Mouse (Mus musculus) CH12.LX (cell line): ENCODE results near the gene Pop7. TPM values are rescaled to one million over a fixed set of nuclear protein-coding genes. Genes with fewer than 3 reads are reported as not detected.

Experiments
- DNase-seq: peaks from one replicate; pipeline ENCODE4 v3.0.0-alpha.2; 2013; ENCODE audit errors: extremely low read depth
- H3K27ac ChIP-seq: 2 replicates; pipeline ENCODE4 v1.5.1; 2012; ENCODE audit warnings: low read depth, mild to moderate bottlenecking, control low read depth, moderate library complexity; ENCODE audit not compliant: insufficient read depth
- H3K27me3 ChIP-seq: replicated peaks from 2 replicates; pipeline ENCODE3; 2012; ENCODE audit warnings: inconsistent platforms
- H3K36me3 ChIP-seq, 2 experiments: replicated peaks in 1 of 2; 2 replicates each; pipeline versions ENCODE3 to v1.6.1; 2012; ENCODE audit warnings: inconsistent platforms in 1 of 2, low read length in 1 of 2, mild to moderate bottlenecking in 1 of 2, mixed read lengths in 1 of 2, moderate library complexity in 1 of 2; ENCODE audit not compliant: control insufficient read depth in 1 of 2, insufficient read depth in 1 of 2
- H3K4me1 ChIP-seq, 2 experiments: 2 replicates each; pipeline ENCODE4 v1.6.1; 2012; ENCODE audit warnings: inconsistent platforms in 1 of 2, moderate library complexity in 1 of 2; ENCODE audit not compliant: insufficient read depth in 2 of 2, control insufficient read depth in 1 of 2
- H3K4me2 ChIP-seq: 2 replicates; pipeline ENCODE4 v1.6.1; 2012; ENCODE audit warnings: low read depth, mild to moderate bottlenecking, control low read depth; ENCODE audit not compliant: poor library complexity, insufficient read depth, severe bottlenecking
- H3K4me3 ChIP-seq, 3 experiments: fragments of 150-350 bp in 1 of 3; sonication (generic) in 1 of 3; replicated peaks in 1 of 3; 2 replicates each; pipeline versions ENCODE3 to v1.5.1; 2011 to 2012; ENCODE audit warnings: low read depth in 2 of 3, low read length in 2 of 3, mild to moderate bottlenecking in 2 of 3, moderate library complexity in 2 of 3, control low read depth in 1 of 3, improper control_type of control experiment in 1 of 3, inconsistent platforms in 1 of 3, mixed read lengths in 1 of 3; ENCODE audit not compliant: poor library complexity in 1 of 3
- H3K79me2 ChIP-seq: replicated peaks from 2 replicates; pipeline ENCODE4 v1.6.1; 2012; ENCODE audit warnings: mild to moderate bottlenecking, moderate library complexity; ENCODE audit not compliant: control insufficient read depth, poor library complexity, insufficient read depth, severe bottlenecking; ENCODE audit errors: extremely low read depth
- H3K9ac ChIP-seq: 2 replicates; pipeline ENCODE4 v1.6.1; 2012; ENCODE audit warnings: low read depth, mild to moderate bottlenecking, control low read depth, moderate library complexity; ENCODE audit not compliant: insufficient read depth
- H3K9me3 ChIP-seq: replicated peaks from 2 replicates; pipeline ENCODE3; 2012; ENCODE audit warnings: low read length, inconsistent platforms, mixed read lengths
- BHLHE40 ChIP-seq: IDR thresholded peaks from 2 replicates; pipeline ENCODE4 v1.6.1; 2011; ENCODE audit warnings: mild to moderate bottlenecking, low read depth, low read length, improper control_type of control experiment
- CTCF ChIP-seq, 2 experiments: IDR thresholded peaks in 1 of 2; conservative IDR thresholded peaks in 1 of 2; 2 replicates each; pipeline ENCODE4 v1.5.1; 2011 to 2012; ENCODE audit warnings: low read depth in 2 of 2, low read length in 2 of 2, improper control_type of control experiment in 1 of 2, inconsistent platforms in 1 of 2, mild to moderate bottlenecking in 1 of 2, moderate library complexity in 1 of 2
- GABPA ChIP-seq: IDR thresholded peaks from 2 replicates; pipeline ENCODE4 v1.6.1; 2012; ENCODE audit warnings: low read depth, low read length, improper control_type of control experiment, inconsistent platforms; ENCODE audit not compliant: insufficient replicate concordance
- HCFC1 ChIP-seq: IDR thresholded peaks from 2 replicates; pipeline ENCODE4 v1.6.1; 2012; ENCODE audit warnings: low read depth, mild to moderate bottlenecking, inconsistent platforms, low read length, improper control_type of control experiment
- JUN ChIP-seq: IDR thresholded peaks from 2 replicates; pipeline ENCODE4 v1.6.1; 2011; ENCODE audit warnings: low read depth, mild to moderate bottlenecking, low read length, improper control_type of control experiment, moderate library complexity; ENCODE audit not compliant: insufficient read depth
- JUND ChIP-seq: conservative IDR thresholded peaks from 2 replicates; pipeline ENCODE4 v1.6.1; 2011; ENCODE audit warnings: low read depth, low read length, improper control_type of control experiment
- KAT2A ChIP-seq: IDR thresholded peaks from 2 replicates; pipeline ENCODE4 v1.6.1; 2012; ENCODE audit warnings: low read length, improper control_type of control experiment, inconsistent platforms; ENCODE audit not compliant: insufficient replicate concordance
- MAFK ChIP-seq: IDR thresholded peaks from 2 replicates; pipeline ENCODE4 v1.6.1; 2011; ENCODE audit warnings: low read length, improper control_type of control experiment; ENCODE audit not compliant: insufficient replicate concordance
- MAZ ChIP-seq: IDR thresholded peaks from 2 replicates; pipeline ENCODE4 v1.6.1; 2012; ENCODE audit warnings: low read depth, mild to moderate bottlenecking, inconsistent platforms, low read length, improper control_type of control experiment, moderate library complexity
- MYC ChIP-seq: IDR thresholded peaks from 2 replicates; pipeline ENCODE4 v1.6.1; 2011; ENCODE audit warnings: low read depth, mild to moderate bottlenecking, improper control_type of control experiment, low read length
- NRF1 ChIP-seq: IDR thresholded peaks from 2 replicates; pipeline ENCODE4 v1.6.1; 2014; ENCODE audit warnings: low read depth, mild to moderate bottlenecking, inconsistent platforms, low read length, improper control_type of control experiment, moderate library complexity
- PAX5 ChIP-seq: IDR thresholded peaks from 2 replicates; pipeline ENCODE4 v1.6.1; 2012; ENCODE audit warnings: low read length, inconsistent platforms, mixed read lengths
- POLR2A ChIP-seq: IDR thresholded peaks from 2 replicates; pipeline ENCODE4 v1.6.1; 2011; ENCODE audit warnings: low read depth, mild to moderate bottlenecking, improper control_type of control experiment, low read length
- RAD21 ChIP-seq: IDR thresholded peaks from 2 replicates; pipeline ENCODE4 v1.6.1; 2011; ENCODE audit warnings: low read depth, mild to moderate bottlenecking, low read length, improper control_type of control experiment, moderate library complexity
- RCOR1 ChIP-seq: conservative IDR thresholded peaks from 2 replicates; pipeline ENCODE4 v1.6.1; 2012; ENCODE audit warnings: low read depth, mild to moderate bottlenecking, inconsistent platforms, low read length, improper control_type of control experiment
- UBTF ChIP-seq: IDR thresholded peaks from 2 replicates; pipeline ENCODE4 v1.6.1; 2012; ENCODE audit warnings: low read depth, mild to moderate bottlenecking, inconsistent platforms, low read length, improper control_type of control experiment, moderate library complexity
- USF1 ChIP-seq: IDR thresholded peaks from 2 replicates; pipeline ENCODE4 v1.6.1; 2014; ENCODE audit warnings: low read depth, mild to moderate bottlenecking, inconsistent platforms, low read length, improper control_type of control experiment
- USF2 ChIP-seq: conservative IDR thresholded peaks from 2 replicates; pipeline ENCODE4 v1.6.1; 2011; ENCODE audit warnings: low read depth, low read length, improper control_type of control experiment
- ZC3H11A ChIP-seq: IDR thresholded peaks from 2 replicates; pipeline ENCODE4 v1.6.1; 2012; ENCODE audit warnings: low read depth, mild to moderate bottlenecking, inconsistent platforms, low read length, improper control_type of control experiment
- ZNF384 ChIP-seq: IDR thresholded peaks from 2 replicates; pipeline ENCODE4 v1.6.1; 2012; ENCODE audit warnings: low read depth, low read length, improper control_type of control experiment, inconsistent platforms
- dilution Hi-C: fragments of 300-500 bp; cut with MboI; formaldehyde crosslinking; loops from 2 replicates; pipeline ENCODE4 v1.14.3; 2020; ENCODE audit warnings: low sequenced_read_pairs; ENCODE audit not compliant: extremely low pct_unique_long_range_greater_than_20kb, extremely low pct_ligation_motif_present
- in situ Hi-C: fragments of 300-500 bp; cut with MboI; formaldehyde crosslinking; loops from 3 replicates; pipeline ENCODE4 v1.14.3; 2019; ENCODE audit warnings: low sequenced_read_pairs, low pct_ligation_motif_present, low pct_unique_long_range_greater_than_20kb, mixed read lengths
- polyA plus RNA-seq: library from polyadenylated mRNA; unstranded; fragments of >175 nt; gene quantifications from 2 replicates; pipeline ENCODE4 v1.2.1, GENCODE M21; 2012; ENCODE audit warnings: low read depth; ENCODE audit not compliant: insufficient read length
- total RNA-seq, 2 experiments: library from RNA; depleted of rRNA; stranded (reverse); fragments of 300-350 nt in 1 of 2; fragments of >200 nt in 1 of 2; gene quantifications; 2 replicates each; pipeline ENCODE4 v1.2.3; 2012 to 2014

The Pop7 gene
- total and polyA plus RNA-seq, 3 experiments, result 35.0 to 44.2 (median 38.5) TPM

GRCm38 (mm10) chr5:137465049-137465448 lies 37.3 kb downstream of the Pop7 start:
- Histone ChIP-seq H3K27ac (no peak overlapping the region), H3K4me2 (no peak overlapping the region), H3K9me3 (peaks cover 8% of the 10 kb centered on the region), H3K27me3 (peaks cover 65% of the 10 kb centered on the region)
- dilution Hi-C loops, result no loop called here
- TF ChIP-seq RAD21, result peak; percentile 27
- TF ChIP-seq PAX5, result no peak
- no peak for TF ChIP-seq JUN
- no peak for TF ChIP-seq POLR2A
- TF ChIP-seq BHLHE40, result no peak
- no peak for TF ChIP-seq GABPA
- no peak for TF ChIP-seq HCFC1
- TF ChIP-seq RCOR1, result no peak
- no peak for TF ChIP-seq NRF1
- TF ChIP-seq CTCF (conservative IDR thresholded peaks at IDR 0.05 in 1 of 2, IDR thresholded peaks at IDR 0.05 in 1 of 2; ENCODE audit: low read depth in 2 of 2, low read length in 2 of 2), result peak in 1 of 2 experiments; percentile 43; a peak in 2 of 4 replicates
- TF ChIP-seq, all 38 proteins: peak for 2
- peaks cover 0 to 4% of the 10 kb centered on the region in 2 experiments; a peak in 1 of 4 replicates for H3K4me1 ChIP-seq
- H3K9ac ChIP-seq, result no peak overlapping the region
- H3K36me3 ChIP-seq, result no peaks in the 10 kb centered on the region
- no peak overlapping the region for H3K4me3 ChIP-seq
- DNase-seq, result no peak
- no peaks in the 10 kb centered on the region for H3K79me2 ChIP-seq
- in situ Hi-C loops, result no loop called here

GRCm38 (mm10) chr5:137455866-137456591 lies 46.3 kb downstream of the Pop7 start:
- TF ChIP-seq CTCF (conservative IDR thresholded peaks at IDR 0.05 in 1 of 2, IDR thresholded peaks at IDR 0.05 in 1 of 2; ENCODE audit: low read depth in 2 of 2, low read length in 2 of 2) (peak in 1 of 2 experiments; percentile 33; a peak in 2 of 4 replicates), RAD21 (no peak; the same call in none of the 2 replicates), ZC3H11A (no peak)
- peaks cover 3% of the 10 kb centered on the region for H3K9me3 ChIP-seq
- H3K36me3 ChIP-seq, result no peaks in the 10 kb centered on the region
- no peak overlapping the region for H3K9ac ChIP-seq
- dilution Hi-C loops (no loop called here), in situ Hi-C loops (no loop called here)
- no peak for DNase-seq
- H3K79me2 ChIP-seq, result no peaks in the 10 kb centered on the region
- no peak overlapping the region for H3K4me3 ChIP-seq
- H3K27me3 ChIP-seq, result peaks cover 74% of the 10 kb centered on the region
- no peak overlapping the region for H3K27ac ChIP-seq
- no peak overlapping the region for H3K4me2 ChIP-seq
- H3K4me1 ChIP-seq, result peaks cover 0 to 4% of the 10 kb centered on the region in 2 experiments; a peak in 1 of 4 replicates

GRCm38 (mm10) chr5:137455206-137455605 lies 47.1 kb downstream of the Pop7 start:
- H3K9ac ChIP-seq, result no peak overlapping the region
- TF ChIP-seq UBTF (no peak), JUND (no peak), USF1 (no peak), MAZ (no peak), MYC (no peak), KAT2A (no peak), USF2 (no peak), ZNF384 (no peak), RAD21 (no peak), MAFK (no peak), PAX5 (no peak), NRF1 (no peak), BHLHE40 (no peak)
- in situ Hi-C loops, result no loop called here

More at GRCm38 (mm10) chr5:137455206-137455605, 47.1 kb downstream of the Pop7 start:
- no peak for DNase-seq
- peaks cover 3% of the 10 kb centered on the region for H3K9me3 ChIP-seq
- dilution Hi-C loops, result no loop called here
- no peaks in the 10 kb centered on the region for H3K79me2 ChIP-seq
- no peak overlapping the region for H3K27ac ChIP-seq
- H3K4me3 ChIP-seq, result no peak overlapping the region
- peaks cover 77% of the 10 kb centered on the region for H3K27me3 ChIP-seq
- no peaks in the 10 kb centered on the region for H3K36me3 ChIP-seq
- peaks cover 0 to 4% of the 10 kb centered on the region in 2 experiments; a peak in 1 of 4 replicates for H3K4me1 ChIP-seq
- H3K4me2 ChIP-seq, result no peak overlapping the region
